Mouse (Mus musculus) v-Abl transformed pro-B cells (cell line): ENCODE data around the gene Ubac2.

Experiments
- in situ Hi-C, 2 experiments: fragments of 400-800 bp; cut with MboI; formaldehyde crosslinking; loops; one replicate each; pipeline ENCODE4 v1.15.1; 2025; ENCODE audit not compliant: unreplicated experiment in 2 of 2

The Ubac2 gene

GRCm38 (mm10) chr14:121919752-121920151 lies 41.3 kb downstream of the Ubac2 start:
- in situ Hi-C loops: loop anchor here (5.0 kb wide), 1 partner anchor 52 kb away; no protein-coding TSS in a partner anchor

GRCm38 (mm10) chr14:121920511-121921124 lies 42.2 kb downstream of the Ubac2 start:
- in situ Hi-C loops: loop anchor here (5.0 kb wide), 1 partner anchor 53 kb away; no protein-coding TSS in a partner anchor

GRCm38 (mm10) chr14:121922016-121922415 lies 43.6 kb downstream of the Ubac2 start:
- in situ Hi-C loops: loop anchor here (5.0 kb wide), 1 partner anchor 55 kb away; no protein-coding TSS in a partner anchor

GRCm38 (mm10) chr14:121922731-121923130 lies 44.3 kb downstream of the Ubac2 start:
- in situ Hi-C loops: loop anchor here (5.0 kb wide), 1 partner anchor 55 kb away; no protein-coding TSS in a partner anchor

GRCm38 (mm10) chr14:121924876-121925275 lies 46.5 kb downstream of the Ubac2 start:
- in situ Hi-C loops: loop anchor here (5.0 kb wide), 2 partner anchors 58 to 202 kb away; no protein-coding TSS in a partner anchor

GRCm38 (mm10) chr14:121926901-121927300 lies 48.5 kb downstream of the Ubac2 start:
- in situ Hi-C loops: loop anchor here in 1 of 2 experiments (5.0 kb wide), 1 partner anchor 200 kb away; no protein-coding TSS in a partner anchor

- in situ Hi-C loops: loop anchor here in 1 of 2 experiments (5.0 kb wide), 1 partner anchor 200 kb away; no protein-coding TSS in a partner anchor
These were observed 49.0 kb downstream of the Ubac2 start for GRCm38 (mm10) chr14:121927451-121927850.

- in situ Hi-C loops: loop anchor here in 1 of 2 experiments (5.0 kb wide), 1 partner anchor 199 kb away; no protein-coding TSS in a partner anchor
These were observed 50.1 kb downstream of the Ubac2 start for GRCm38 (mm10) chr14:121928375-121929137.

- in situ Hi-C loops: loop anchor here in 1 of 2 experiments (5.0 kb wide), 1 partner anchor 198 kb away; no protein-coding TSS in a partner anchor
These were observed 51.0 kb downstream of the Ubac2 start for GRCm38 (mm10) chr14:121929243-121929951.

GRCm38 (mm10) chr14:121930731-121931383 lies 52.4 kb downstream of the Ubac2 start:
- in situ Hi-C loops: loop anchor here (5.0 to 10.0 kb wide), 2 partner anchors 131 to 194 kb away; no protein-coding TSS in a partner anchor

GRCm38 (mm10) chr14:121931594-121931993 lies 53.2 kb downstream of the Ubac2 start:
- in situ Hi-C loops: loop anchor here (5.0 to 10.0 kb wide), 2 partner anchors 131 to 193 kb away; no protein-coding TSS in a partner anchor

GRCm38 (mm10) chr14:121932180-121932579 lies 53.8 kb downstream of the Ubac2 start:
- in situ Hi-C loops: loop anchor here (5.0 to 10.0 kb wide), 2 partner anchors 130 to 193 kb away; no protein-coding TSS in a partner anchor

- in situ Hi-C loops: loop anchor here (5.0 to 10.0 kb wide), 2 partner anchors 128 to 191 kb away; no protein-coding TSS in a partner anchor
These were observed 55.6 kb downstream of the Ubac2 start for GRCm38 (mm10) chr14:121933906-121934596.

GRCm38 (mm10) chr14:121934597-121934946 lies 56.2 kb downstream of the Ubac2 start:
- in situ Hi-C loops: loop anchor here (5.0 to 10.0 kb wide), 2 partner anchors 128 to 190 kb away; no protein-coding TSS in a partner anchor

GRCm38 (mm10) chr14:121936356-121936755 lies 57.9 kb downstream of the Ubac2 start:
- in situ Hi-C loops: loop anchor here in 1 of 2 experiments (5.0 to 10.0 kb wide), 2 partner anchors 51 to 188 kb away; no protein-coding TSS in a partner anchor

GRCm38 (mm10) chr14:121936856-121937255 lies 58.4 kb downstream of the Ubac2 start:
- in situ Hi-C loops: loop anchor here in 1 of 2 experiments (5.0 to 10.0 kb wide), 2 partner anchors 50 to 188 kb away; no protein-coding TSS in a partner anchor

GRCm38 (mm10) chr14:121937601-121938255 lies 59.3 kb downstream of the Ubac2 start:
- in situ Hi-C loops: loop anchor here in 1 of 2 experiments (5.0 to 10.0 kb wide), 2 partner anchors 50 to 187 kb away; no protein-coding TSS in a partner anchor
